Mouse (Mus musculus) left cerebral cortex, adult 18-20 months (tissue): ENCODE measurements around the gene Xrcc1. TPM values are rescaled to one million over a fixed set of nuclear protein-coding genes. Genes with fewer than 3 reads are reported as not detected.

Experiments
- DNase-seq, 2 experiments: peaks; one replicate each; pipeline ENCODE4 v3.0.0; 2021 to 2022; ENCODE audit warnings: low spot score in 2 of 2, mixed read lengths in 1 of 2
- total RNA-seq, 2 experiments: library from RNA; stranded (reverse); gene quantifications; 2 replicates each; pipeline ENCODE4 v1.2.3; 2021

The Xrcc1 gene
- total RNA-seq, 2 experiments from 2014 or later, result 36.4 to 40.1 TPM

- no peak for DNase-seq
Measured at GRCm38 (mm10) chr7:24525686-24526420, 20.2 kb upstream of the Xrcc1 start.

GRCm38 (mm10) chr7:24528861-24529260 is 17.2 kb upstream of the Xrcc1 start:
- DNase-seq, result no peak

- DNase-seq, result no peak
Measured at GRCm38 (mm10) chr7:24529580-24529979, 16.5 kb upstream of the Xrcc1 start.

- DNase-seq, result peak; percentile 99 to 100
Measured at GRCm38 (mm10) chr7:24530062-24530931, 15.8 kb upstream of the Xrcc1 start, which contains the start of gene Irgq. TSS of gene Irgq (plus strand) at chr7:24530689.

GRCm38 (mm10) chr7:24531211-24531971 is 14.7 kb upstream of the Xrcc1 start:
- DNase-seq, result peak; percentile 73 to 77

- no peak for DNase-seq
Measured at GRCm38 (mm10) chr7:24533031-24533571, 13.0 kb upstream of the Xrcc1 start.

- no peak for DNase-seq
Measured at GRCm38 (mm10) chr7:24533806-24534205, 12.3 kb upstream of the Xrcc1 start.

- DNase-seq, result no peak
Measured at GRCm38 (mm10) chr7:24534301-24534700, 11.8 kb upstream of the Xrcc1 start.

GRCm38 (mm10) chr7:24537081-24537480 is 9.0 kb upstream of the Xrcc1 start:
- no peak for DNase-seq

- DNase-seq, result no peak
Measured at GRCm38 (mm10) chr7:24537591-24537990, 8.5 kb upstream of the Xrcc1 start.

GRCm38 (mm10) chr7:24538154-24538553 is 7.9 kb upstream of the Xrcc1 start:
- peak in 1 of 2 experiments; percentile 44 for DNase-seq

- DNase-seq, result no peak
Measured at GRCm38 (mm10) chr7:24538701-24539100, 7.4 kb upstream of the Xrcc1 start.

- DNase-seq, result no peak
Measured at GRCm38 (mm10) chr7:24539686-24540085, 6.4 kb upstream of the Xrcc1 start.

- DNase-seq, result no peak
Measured at GRCm38 (mm10) chr7:24544506-24544905, 1.6 kb upstream of the Xrcc1 start.

GRCm38 (mm10) chr7:24546634-24547389 is 723 bp downstream of the Xrcc1 start:
- DNase-seq, result peak; percentile 99

- no peak for DNase-seq
Measured at GRCm38 (mm10) chr7:24547534-24548036, 1.5 kb downstream of the Xrcc1 start.

- no peak for DNase-seq
Measured at GRCm38 (mm10) chr7:24551985-24552759, 6.1 kb downstream of the Xrcc1 start.

- no peak for DNase-seq
Measured at GRCm38 (mm10) chr7:24555786-24556185, 9.7 kb downstream of the Xrcc1 start.

GRCm38 (mm10) chr7:24561450-24561849 is 15.4 kb downstream of the Xrcc1 start:
- DNase-seq, result no peak
